Mouse (Mus musculus) large intestine, adult 2 months (tissue): ENCODE measurements around the gene Lsamp. TPM values are rescaled to one million over a fixed set of nuclear protein-coding genes. Genes with fewer than 3 reads are reported as not detected.
"Not testable (repeated sequence)": the region's sequence is repeated elsewhere in the genome, so short reads cannot be mapped to it uniquely, and the experiment has no call there.

Experiments used
- DNase-seq: peaks from one replicate; pipeline ENCODE4 v3.0.0-alpha.2; 2012; ENCODE audit warnings: low read depth, low spot score
- WGBS: fragments of 180-500 bp; shearing (Covaris S2); methylation state at CpG from one replicate; pipeline ENCODE4 v1.1.7; 2018; 5-methylcytosine and 5-hydroxymethylcytosine counted together
- polyA plus RNA-seq: library from polyadenylated mRNA; depleted of rRNA; stranded (reverse); fragments of >200 nt; gene quantifications from 2 replicates; pipeline ENCODE4 v1.2.3, GENCODE M21; 2012

Lsamp gene
- polyA plus RNA-seq, 1 experiment, result 0.53 TPM

DNA sequence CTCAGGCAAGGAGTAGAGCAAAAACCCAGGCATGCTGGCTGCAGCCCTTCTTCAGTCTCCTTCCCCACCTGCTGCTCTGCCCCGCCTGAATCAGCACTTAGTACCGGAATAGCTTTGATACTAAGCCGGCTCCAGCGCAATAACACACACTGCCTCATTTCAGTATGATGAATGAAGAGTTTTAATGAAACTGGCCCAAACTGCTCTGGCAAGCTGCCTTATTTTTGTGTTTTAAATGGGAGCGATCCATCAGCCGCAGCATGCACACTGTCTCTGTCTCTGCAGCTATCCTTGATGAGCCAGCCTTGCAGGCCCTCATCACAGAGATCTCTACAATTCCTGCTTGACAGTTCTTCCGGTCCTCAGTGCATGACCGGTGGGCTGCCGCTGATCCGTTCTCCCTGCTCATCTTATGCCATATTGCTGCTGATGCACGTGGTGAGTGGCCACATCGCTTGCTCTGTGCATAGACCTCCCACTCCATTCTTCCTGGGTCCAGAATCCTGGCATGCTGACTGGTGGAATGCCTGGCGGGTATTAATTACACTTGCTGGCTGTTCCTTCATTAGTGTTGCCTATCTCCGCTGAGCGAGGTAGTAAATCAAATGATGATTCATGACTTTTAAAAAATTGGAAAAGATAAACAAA, 479.4 kb downstream of the Lsamp start:
- 74% methylated on average over 15 of the region's 15 CpGs for WGBS

DNA sequence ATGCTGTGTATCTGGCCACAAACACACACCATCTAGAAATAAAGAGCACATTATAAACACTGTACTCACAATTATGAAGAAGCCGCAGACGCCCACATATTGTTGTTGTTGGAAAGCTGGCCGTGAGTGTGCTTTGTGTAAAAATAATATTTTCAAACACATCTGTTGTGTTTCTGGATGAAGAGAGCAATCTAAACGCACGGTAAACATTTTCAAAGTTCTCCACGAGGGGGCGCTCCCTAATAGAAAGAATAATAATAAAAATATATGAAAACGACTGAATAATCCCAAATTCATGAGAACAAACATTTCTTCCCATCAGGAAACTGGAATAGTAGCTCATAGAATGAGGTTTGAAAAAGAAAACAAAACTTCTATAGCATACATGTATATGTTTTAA, 482.4 kb downstream of the Lsamp start:
- no peak for DNase-seq
- WGBS, result 19% methylated on average over 8 of the region's 8 CpGs

More for the DNA sequence above, 479.4 kb downstream of the Lsamp start:
- DNase-seq, result no peak

DNA sequence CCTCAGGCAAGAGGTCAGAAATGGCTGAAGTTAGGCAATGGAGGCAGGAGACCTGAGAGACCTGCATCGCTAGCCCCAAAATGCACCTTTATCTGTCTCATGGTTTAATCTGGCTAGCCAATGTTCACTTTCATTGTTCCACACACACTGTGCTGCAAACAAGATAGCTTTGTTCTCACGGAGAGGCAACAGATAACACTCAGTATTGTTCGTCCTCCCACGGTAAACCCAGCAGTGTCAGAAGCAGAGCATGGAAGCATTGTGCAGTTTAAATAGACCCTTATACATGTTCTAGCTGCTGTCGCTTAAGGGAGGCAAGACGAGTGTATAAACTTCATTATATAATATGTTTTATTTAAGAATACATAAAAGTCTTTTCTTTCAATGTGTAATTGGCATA, 486.8 kb downstream of the Lsamp start:
- 72% methylated on average over 6 of the region's 6 CpGs for WGBS
- no peak for DNase-seq

DNA sequence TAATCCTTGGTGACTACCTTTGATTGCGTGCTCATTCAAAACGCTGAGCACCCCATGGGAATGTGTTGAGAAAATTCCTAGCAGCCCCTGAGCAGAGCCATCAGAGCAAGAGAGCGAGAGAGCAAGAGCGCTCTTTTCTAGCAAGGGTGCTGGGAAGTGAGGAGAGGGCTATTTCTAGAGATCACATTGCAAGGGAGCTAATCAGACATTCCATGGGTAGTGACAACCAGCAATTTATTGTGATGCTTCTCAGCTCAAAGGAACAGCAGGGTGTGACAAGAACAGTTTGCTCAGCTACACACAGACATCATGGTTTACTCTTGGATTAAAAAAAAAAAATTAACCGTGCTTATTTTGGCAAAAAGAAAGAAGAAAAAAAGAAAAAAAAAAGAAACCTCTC, 487.8 kb downstream of the Lsamp start:
- 80% methylated on average over 5 of the region's 5 CpGs for WGBS

DNA sequence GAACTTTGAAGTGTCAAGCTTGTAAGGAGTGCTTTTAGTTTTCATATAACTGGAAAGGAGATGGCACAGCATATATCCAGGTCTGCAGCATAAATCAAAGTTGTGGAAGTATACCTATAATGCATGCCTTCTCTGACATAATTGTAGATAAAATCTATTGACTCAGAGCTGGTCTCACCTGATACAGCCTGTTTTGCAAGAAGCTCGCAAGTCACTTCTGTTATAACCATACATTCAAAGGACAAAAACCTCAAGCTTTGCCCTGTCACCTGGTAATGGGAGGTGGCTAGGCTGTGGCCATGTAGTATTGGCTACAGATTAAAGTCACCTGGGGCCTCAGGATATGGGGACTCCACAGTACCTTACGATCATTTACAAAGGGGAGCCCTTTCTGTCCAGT, 507.4 kb downstream of the Lsamp start:
- no peak for DNase-seq
- 58% methylated on average over 2 of the region's 2 CpGs for WGBS

More for the DNA sequence above, 487.8 kb downstream of the Lsamp start:
- DNase-seq, result no peak

DNA sequence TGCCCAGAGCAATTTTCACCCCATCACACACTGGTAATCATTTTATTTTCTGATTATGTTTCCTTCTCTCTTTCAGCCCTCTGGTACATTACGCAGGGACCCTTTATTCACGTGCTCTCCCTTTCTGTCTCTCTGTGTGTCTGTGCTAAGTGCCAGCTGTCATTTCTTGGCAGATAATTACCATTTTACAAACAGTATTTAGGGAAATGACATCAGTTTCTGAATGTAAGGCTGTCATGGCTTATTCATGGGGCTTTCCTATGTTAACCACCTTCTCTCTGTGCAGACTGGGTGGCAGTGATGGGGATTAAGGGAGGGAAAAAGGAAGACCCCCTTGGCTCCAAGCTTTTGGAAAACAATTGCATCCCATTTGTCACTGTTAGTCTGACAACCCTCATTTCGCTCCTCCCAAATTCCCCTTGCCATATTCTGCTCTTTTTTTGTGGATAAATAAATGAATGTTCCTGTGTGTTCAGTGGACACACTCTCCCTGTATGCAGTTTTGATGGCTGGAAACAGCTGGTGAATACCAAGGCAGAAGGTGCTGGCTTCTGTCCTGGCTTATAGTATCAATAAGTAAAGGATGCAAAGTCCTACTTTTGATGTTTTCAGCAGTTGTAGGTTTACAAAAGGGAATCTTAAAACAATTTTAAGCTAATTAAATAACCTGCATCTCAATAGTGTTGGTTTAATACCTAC, 520.2 kb downstream of the Lsamp start:
- WGBS, result 46% methylated on average over 3 of the region's 3 CpGs
- DNase-seq, result no peak

DNA sequence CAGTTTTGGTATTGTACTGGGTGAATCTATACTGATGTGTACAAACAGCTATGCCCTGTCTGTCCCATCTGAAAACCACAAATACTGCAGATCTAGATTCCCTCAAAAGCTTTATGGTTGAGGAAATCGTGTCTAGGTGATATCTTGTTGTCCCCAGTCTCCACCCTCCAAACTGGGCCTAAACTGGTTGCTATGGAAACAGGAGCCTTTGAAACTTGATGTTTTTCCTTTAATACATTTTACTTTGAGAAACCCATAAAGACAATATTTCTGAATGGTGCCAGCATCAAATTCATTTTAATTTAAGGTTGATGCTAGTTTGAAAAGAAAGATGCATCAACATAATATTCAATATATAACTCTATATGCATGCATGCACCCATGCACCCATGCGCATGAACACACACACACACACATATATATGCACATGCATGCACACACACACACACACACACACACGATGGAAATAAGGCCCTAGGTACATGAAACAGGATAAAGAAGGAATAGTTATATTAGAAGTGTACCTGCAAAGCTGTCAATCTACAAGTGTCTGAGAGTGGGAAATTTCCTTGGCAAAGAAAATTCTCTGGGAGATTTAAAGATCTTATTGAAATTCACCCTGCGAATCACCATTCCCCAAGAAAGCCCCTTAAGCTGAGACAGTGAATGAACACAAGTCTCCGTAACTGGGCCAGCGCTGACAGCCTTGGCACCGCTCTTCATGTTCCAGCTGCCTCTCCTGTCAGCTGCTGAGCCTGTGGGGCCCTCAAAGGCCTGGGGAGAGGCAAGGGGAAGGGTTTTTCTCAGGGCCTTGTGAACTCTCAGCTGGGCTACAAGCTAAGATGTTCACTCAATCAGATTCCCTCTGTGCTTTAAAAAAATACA, 525.2 kb downstream of the Lsamp start:
- WGBS, result 79% methylated on average over 7 of the region's 7 CpGs
- no peak for DNase-seq

DNA sequence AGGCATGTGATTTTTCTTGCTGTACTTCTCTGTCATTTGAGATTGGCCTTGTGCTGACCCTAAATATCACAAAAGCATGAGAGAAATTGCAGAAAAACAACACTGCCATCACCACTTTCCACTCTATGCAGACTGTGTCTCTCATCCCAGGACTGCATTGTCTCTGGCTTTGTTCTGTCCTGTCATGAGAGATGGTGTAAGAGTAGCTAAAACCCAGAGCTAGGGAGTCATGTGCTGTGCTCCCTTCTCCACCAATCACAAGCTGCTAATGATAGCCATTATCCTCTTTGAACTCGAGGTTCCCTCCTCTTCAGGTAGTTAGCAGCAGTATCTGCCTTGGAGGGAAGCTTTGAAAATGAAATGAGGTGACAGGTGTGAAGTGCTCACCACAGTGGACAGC, 552.6 kb downstream of the Lsamp start:
- no peak for DNase-seq
- WGBS, result 2% methylated on average over 1 of the region's 1 CpGs

DNA sequence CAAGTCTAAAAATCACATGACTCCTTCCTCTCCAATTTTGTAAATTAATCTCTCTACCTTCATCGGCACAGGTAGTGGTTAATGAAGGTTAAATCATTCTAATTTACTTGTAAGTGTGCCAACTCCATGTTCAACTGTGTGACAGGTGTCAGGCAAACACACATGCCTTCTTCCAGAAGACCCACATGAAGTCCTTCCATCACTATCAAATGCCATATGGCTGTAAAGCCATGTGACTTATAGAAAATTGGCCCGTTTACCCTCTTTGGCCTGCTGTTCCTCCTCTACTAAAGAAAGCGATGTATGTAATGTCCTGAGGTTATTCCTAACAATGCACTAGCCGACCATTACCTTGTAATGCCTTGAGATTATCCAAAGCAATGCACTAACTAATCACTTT, 565.5 kb downstream of the Lsamp start:
- WGBS, result 88% methylated on average over 4 of the region's 4 CpGs
- DNase-seq, result no peak

DNA sequence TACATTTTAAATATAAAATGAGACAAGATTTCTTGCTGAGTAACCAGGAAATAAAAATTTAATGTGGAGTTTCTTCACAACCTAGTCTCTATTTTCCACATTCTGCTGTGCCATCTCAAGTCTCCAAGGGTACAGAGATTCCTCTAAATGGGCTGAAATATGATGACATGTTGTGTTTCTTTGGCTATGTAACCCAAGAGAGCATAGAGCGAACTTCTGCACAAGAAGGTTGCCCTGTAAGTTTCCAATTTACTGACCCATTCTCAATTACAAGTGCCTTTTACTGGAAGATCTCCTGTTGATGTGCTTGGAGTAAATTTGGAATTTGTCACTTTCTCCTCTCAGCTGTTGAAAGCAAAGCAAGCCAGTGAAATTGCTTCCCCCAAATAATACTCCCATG, 571.4 kb downstream of the Lsamp start:
- WGBS, result 74% methylated on average over 1 of the region's 1 CpGs
- DNase-seq, result no peak

DNA sequence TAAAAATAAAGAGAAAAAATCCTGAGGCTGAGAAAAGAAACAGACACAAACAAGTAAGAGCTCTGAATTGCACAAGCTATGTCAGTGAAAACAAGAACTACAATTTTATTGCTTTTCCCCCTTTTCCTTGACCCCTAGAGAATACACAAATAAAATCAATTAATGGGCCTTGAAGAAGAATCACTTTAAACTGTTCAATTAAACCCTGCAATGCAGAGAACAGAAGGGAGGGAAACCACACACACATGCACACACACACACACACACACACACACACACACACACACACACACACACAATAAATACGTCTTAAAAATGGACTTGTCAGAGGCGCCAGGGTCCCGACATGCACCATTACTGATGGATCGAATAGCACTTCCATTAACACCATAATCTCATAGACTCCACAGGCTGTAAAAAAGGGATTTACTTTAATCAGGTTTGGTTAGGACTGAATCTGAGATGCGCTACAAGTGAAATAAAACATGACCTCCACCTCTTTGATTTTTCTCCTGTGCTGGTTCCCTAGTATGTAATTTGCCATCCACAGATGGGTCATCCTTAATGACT, 573.6 kb downstream of the Lsamp start:
- WGBS, result 72% methylated on average over 5 of the region's 5 CpGs
- no peak for DNase-seq

DNA sequence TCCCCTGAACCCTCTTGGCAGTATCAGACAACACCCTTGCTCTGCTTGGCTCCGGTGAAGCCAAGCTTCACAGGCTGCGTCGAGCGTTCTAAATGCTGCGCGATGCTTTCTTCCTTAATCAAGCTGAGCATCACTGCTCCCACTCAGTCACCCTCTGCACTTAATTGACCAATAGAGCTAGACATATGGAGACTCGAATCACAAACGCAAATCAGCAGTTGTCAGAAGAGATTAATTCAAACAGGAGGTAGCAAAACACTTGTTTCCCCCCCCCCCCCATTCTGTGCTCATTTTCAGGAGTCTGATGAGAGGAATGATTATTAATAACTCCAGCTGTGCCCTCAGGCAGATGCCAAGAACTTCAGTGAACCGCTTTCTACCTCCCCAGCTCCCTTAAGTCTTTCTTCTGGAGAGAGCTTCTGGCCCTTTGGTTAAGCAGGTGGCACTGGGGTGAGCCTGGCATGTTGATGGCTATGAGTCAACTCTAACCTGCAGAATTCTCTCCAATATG, 583.3 kb downstream of the Lsamp start:
- 88% methylated on average over 9 of the region's 9 CpGs for WGBS
- DNase-seq, result no peak

DNA sequence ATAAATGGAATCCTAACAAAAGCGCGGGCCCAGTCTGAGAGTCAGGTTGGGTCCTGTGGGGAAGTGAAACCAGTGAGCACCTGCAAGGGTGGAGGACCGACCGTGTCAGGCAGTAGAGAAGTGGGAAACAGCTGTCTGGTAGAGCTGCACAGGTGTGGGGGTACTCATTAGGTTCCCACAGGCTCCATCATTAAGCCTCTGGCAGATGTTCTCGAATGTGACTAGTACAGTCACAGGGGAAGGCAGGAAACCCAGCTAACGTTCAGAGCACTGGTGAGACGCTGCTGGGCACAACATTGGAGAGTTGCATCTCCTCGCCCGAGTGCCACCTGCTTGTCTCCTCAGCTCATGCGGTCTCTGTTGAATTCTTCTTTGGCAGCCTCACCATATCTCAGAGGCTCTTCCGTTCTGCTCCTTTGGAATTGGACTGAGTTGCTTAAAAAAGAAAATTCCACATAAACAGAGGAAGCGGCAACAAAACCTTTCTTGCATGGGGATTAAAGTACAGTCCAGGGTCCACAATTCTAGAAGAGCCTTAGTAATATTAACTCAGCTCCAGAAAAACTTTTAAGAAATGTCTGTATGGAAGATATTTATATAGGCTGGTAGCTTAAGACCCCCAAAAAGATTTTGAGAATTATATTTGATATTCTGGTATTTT, 588.1 kb downstream of the Lsamp start:
- 81% methylated on average over 12 of the region's 12 CpGs for whole genome bisulfite sequencing
- DNase-seq, result no peak

DNA sequence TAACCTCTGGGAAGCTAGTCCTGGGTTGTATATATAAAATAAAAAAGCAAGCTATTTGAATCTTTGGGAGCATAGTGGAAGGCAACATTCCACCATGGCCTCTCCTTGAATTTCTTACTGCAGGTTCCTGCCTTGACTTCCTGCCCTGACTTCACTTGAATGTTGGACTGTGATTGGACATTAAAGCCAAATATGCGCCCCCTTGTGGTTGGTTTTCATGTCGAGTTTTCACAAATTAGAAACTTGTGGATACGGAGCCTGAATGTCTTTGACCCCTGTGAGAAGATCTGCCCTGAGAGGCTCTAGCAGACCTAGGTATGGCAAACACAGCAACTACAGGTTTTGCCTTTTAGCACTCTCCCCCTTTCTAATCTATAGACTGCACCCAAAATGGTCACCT, 597.9 kb downstream of the Lsamp start:
- WGBS, result 67% methylated on average over 3 of the region's 3 CpGs
- DNase-seq, result no peak

DNA sequence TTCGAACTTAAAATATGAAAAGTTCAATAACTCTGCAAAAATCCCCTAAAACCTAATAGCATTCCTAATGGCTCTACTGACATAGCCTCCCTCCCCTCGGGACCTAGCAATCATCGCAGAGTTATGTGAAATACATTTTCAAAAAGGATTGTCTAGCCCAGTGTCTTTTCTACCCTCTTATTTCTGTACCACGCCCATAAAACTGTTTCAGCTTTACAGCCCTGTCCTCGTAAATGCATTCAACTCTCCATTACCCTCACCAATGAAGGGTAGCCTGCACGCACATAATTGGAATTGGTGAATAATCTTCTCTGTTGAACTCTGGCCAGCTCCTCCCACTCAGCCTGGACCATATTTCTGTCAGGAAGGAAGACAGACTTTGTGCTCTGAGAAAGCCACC, 609.0 kb downstream of the Lsamp start:
- no peak for DNase-seq
- 40% methylated on average over 6 of the region's 6 CpGs for WGBS

DNA sequence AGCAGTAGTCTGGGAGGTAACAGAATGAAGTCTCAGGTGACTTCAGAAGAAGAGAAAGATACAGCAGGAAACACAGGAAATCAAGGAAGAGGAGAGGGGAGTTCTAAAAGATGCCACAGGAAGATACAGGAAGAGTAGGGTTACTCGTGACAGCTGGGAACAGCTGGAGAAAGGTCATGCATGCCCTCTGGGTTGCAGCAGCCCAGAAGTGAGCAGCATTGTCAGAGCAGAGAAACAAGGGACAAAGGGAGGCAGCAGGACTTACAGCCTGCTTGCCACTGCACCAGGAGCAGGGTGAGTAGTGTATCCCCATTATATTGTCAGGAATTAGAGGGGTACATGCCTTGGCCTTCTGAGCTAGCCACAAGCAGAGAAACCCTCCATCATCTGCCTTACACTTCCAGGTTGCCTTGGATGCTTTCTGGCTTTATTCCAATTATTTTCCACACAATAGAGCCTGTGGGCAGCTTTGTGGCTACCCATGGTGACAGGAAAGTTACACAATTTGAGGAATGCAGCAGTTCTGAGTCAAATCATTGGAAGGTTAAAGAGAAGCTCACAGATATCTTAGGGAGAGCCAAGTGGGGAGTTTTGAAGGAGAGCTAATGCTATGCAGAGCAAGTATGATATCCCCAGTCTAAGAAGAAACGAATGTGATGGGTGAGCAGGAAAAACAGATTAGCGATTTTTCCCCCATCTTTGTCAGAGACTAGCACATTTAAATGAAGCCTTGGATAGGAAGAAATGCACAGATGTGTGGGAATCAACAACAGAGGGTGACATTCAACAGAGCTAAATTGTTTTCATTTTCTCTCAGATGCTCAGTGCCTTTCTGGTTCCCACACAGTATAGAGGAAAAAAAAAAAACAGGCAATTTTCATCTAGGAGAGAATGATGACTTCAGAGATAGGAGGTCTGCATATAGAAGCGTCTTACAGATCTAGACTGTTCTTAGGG, 617.5 kb downstream of the Lsamp start:
- no peak for DNase-seq
- WGBS, result 46% methylated on average over 4 of the region's 4 CpGs

DNA sequence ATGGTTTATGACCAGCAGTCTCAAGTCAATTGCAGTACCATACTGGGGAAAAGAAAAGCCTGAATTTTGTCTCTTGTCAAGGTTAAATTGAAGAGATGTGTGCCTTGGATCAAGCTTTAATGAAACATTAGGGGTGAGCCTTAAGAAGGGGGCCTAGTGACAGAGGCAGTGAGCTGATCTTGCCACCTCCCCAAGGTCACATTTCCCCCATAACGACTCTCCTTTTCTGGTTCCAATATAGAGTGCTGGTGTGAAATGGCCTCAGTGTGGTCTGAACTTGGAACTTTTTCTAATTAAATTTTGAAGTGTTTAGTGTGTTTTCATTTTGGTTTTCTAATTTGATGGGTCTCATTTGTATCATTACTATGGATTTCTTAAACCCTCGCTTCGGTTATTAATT, 623.3 kb downstream of the Lsamp start:
- 87% methylated on average over 3 of the region's 3 CpGs for WGBS
- no peak for DNase-seq

DNA sequence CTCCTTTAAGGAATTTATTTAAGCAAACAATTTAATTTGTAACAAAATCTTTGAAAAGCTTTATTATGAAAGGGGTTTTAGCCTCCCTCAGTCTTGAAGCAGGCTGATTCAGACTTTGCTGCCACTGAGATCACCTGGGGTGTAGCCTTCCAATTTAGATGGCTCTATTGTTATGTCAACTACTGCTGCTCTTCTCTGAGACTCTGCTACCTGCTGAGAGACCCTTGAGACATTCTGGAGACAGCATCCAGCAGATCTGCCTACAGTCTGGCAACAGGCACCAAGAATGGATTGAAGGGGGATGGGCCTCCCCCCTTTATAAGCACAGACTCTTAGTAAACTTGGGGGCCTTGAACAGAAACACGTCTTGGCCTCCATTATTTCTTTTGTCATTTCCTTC, 632.5 kb downstream of the Lsamp start:
- not testable (repeated sequence) for DNase-seq
- 33% methylated on average over 1 of the region's 1 CpGs for whole genome bisulfite sequencing
